Mouse (Mus musculus): Measurements from ENCODE around the gene Etnk2. TPM values are rescaled to one million over a fixed set of nuclear protein-coding genes. Genes with fewer than 3 reads are reported as not detected.
A peak's percentile ranks its signal among the peaks of the same experiment; 100 is the strongest.
"Not testable (repeated sequence)": the region's sequence is repeated elsewhere in the genome, so short reads cannot be mapped to it uniquely, and the experiment has no call there.

Gene Etnk2
- polyA plus RNA-seq, 1 experiment, result 12.1 TPM

GRCm38 (mm10) chr1:133329638-133329964 is 33.8 kb upstream of the Etnk2 start:
- no peak for DNase-seq (ENCODE audit: low read depth)
- TF ChIP-seq POLR2A (IDR thresholded peaks at IDR 0.05; ENCODE audit: borderline replicate concordance, extremely low read depth, insufficient read depth, insufficient read length, poor library complexity, severe bottlenecking), result no peak
- TF ChIP-seq CTCF (IDR thresholded peaks at IDR 0.05; ENCODE audit: borderline replicate concordance, extremely low read depth, insufficient read depth, insufficient read length), result no peak

DNA sequence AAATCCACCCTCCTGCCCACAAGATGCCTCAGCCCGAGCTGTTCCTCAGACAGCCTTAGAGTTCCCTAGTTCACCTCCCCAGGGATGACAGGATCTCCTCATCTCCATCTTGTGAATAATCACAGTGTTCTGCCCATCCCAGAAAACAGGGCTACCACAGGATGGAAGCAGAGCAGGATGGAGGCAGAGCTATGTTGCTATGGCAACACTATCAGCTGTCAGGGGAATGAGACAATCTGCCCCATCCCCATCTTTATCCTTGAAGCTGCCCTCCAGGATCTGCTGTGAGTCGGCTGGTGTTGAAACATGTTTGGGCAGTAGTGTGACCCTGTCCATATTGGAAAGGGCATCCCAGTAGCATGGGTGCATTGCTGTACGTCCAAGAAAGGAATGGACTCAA is 32.2 kb upstream of the Etnk2 start:
- peak; percentile 81 for DNase-seq (ENCODE audit: low read depth)
- TF ChIP-seq CTCF (IDR thresholded peaks at IDR 0.05; ENCODE audit: borderline replicate concordance, extremely low read depth, insufficient read depth, insufficient read length) (no peak), POLR2A (IDR thresholded peaks at IDR 0.05; ENCODE audit: borderline replicate concordance, extremely low read depth, insufficient read depth, insufficient read length, poor library complexity, severe bottlenecking) (no peak)

GRCm38 (mm10) chr1:133332656-133333430 is 30.5 kb upstream of the Etnk2 start:
- no peak for TF ChIP-seq POLR2A (IDR thresholded peaks at IDR 0.05; ENCODE audit: borderline replicate concordance, extremely low read depth, insufficient read depth, insufficient read length, poor library complexity, severe bottlenecking)
- no peak for TF ChIP-seq CTCF (IDR thresholded peaks at IDR 0.05; ENCODE audit: borderline replicate concordance, extremely low read depth, insufficient read depth, insufficient read length)
- no peak for DNase-seq (ENCODE audit: low read depth)

- DNase-seq (ENCODE audit: low read depth), result peak; percentile 59
Measured at GRCm38 (mm10) chr1:133333937-133334336, 29.4 kb upstream of the Etnk2 start.

DNA sequence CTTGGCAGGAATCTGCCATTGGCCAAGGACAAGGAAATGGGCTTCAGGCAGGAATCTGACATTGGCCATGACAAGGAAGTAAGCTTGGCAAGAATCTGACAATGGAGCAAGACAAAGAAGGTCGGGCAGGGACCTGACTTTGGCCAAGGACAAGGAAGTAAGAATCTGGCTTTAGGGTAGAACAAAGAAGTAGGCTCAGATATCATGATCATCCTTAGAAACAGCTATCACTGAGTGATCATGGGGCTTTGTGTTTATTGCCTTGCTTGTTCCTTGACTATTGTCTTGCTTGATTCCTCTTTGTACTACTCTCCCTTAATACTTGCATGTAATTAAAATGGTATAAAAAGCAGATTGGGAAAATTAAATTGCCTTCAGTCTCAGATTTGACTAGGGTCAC is 23.0 kb upstream of the Etnk2 start:
- not testable (repeated sequence) for DNase-seq (ENCODE audit: low read depth)

More at GRCm38 (mm10) chr1:133333937-133334336, 29.4 kb upstream of the Etnk2 start:
- TF ChIP-seq POLR2A (IDR thresholded peaks at IDR 0.05; ENCODE audit: borderline replicate concordance, extremely low read depth, insufficient read depth, insufficient read length, poor library complexity, severe bottlenecking), result no peak
- TF ChIP-seq CTCF (IDR thresholded peaks at IDR 0.05; ENCODE audit: borderline replicate concordance, extremely low read depth, insufficient read depth, insufficient read length), result no peak

DNA sequence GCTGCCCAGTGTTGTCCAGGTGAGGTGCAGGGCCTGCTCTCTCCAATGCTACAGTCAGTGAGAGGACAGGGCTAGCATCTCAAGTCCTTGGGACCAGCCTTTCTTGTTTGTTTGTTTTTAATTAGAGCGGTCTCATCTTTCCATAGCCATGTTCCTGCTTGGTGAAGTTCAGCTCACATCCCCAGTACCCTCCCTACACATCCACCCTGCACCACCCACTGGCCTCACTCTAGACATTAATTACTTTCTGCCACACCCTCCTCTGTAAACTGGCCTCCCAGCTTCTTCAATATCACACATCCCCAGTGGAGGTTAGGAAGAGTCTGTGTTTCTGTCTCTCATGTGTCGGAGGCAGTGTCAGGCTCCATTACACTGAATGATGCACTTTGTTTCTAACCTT is 19.0 kb upstream of the Etnk2 start:
- TF ChIP-seq CTCF (IDR thresholded peaks at IDR 0.05; ENCODE audit: borderline replicate concordance, extremely low read depth, insufficient read depth, insufficient read length) (no peak), POLR2A (IDR thresholded peaks at IDR 0.05; ENCODE audit: borderline replicate concordance, extremely low read depth, insufficient read depth, insufficient read length, poor library complexity, severe bottlenecking) (no peak)
- DNase-seq (ENCODE audit: low read depth), result no peak

- TF ChIP-seq POLR2A (IDR thresholded peaks at IDR 0.05; ENCODE audit: borderline replicate concordance, extremely low read depth, insufficient read depth, insufficient read length, poor library complexity, severe bottlenecking) (no peak), CTCF (IDR thresholded peaks at IDR 0.05; ENCODE audit: borderline replicate concordance, extremely low read depth, insufficient read depth, insufficient read length) (no peak)
- no peak for DNase-seq (ENCODE audit: low read depth)
Measured at GRCm38 (mm10) chr1:133346531-133346930, 16.8 kb upstream of the Etnk2 start.

GRCm38 (mm10) chr1:133347226-133347625 is 16.1 kb upstream of the Etnk2 start:
- TF ChIP-seq POLR2A (IDR thresholded peaks at IDR 0.05; ENCODE audit: borderline replicate concordance, extremely low read depth, insufficient read depth, insufficient read length, poor library complexity, severe bottlenecking) (no peak), CTCF (IDR thresholded peaks at IDR 0.05; ENCODE audit: borderline replicate concordance, extremely low read depth, insufficient read depth, insufficient read length) (no peak)
- no peak for DNase-seq (ENCODE audit: low read depth)

GRCm38 (mm10) chr1:133347693-133348520 is 15.5 kb upstream of the Etnk2 start:
- no peak for TF ChIP-seq POLR2A (IDR thresholded peaks at IDR 0.05; ENCODE audit: borderline replicate concordance, extremely low read depth, insufficient read depth, insufficient read length, poor library complexity, severe bottlenecking)
- TF ChIP-seq CTCF (IDR thresholded peaks at IDR 0.05; ENCODE audit: borderline replicate concordance, extremely low read depth, insufficient read depth, insufficient read length), result no peak
- DNase-seq (ENCODE audit: low read depth), result no peak

DNA sequence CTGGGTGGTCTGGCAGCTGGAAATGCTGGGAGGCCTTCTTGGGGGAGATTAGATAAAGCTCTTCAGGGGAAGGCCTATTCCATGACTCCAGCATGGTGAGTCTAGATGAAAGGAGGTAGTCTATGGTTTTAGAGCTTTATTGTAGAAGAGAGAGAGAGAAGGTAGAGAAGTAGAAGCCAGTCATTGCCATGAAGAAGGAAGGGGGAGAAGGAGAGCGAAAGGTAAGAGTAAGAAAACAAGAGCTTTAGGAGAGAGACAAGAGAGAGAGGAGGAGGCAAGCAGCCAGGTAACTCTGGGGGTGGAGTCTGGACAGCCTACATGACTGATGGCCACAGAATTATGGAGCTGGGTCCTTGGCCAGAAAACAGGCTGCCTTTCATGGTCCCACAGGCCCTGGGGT is 13.2 kb upstream of the Etnk2 start, which contains the start of gene Ren1:
Ren1 (plus strand) TSS at position 301 of the 400 bp plus-strand sequence.
- TF ChIP-seq CTCF (IDR thresholded peaks at IDR 0.05; ENCODE audit: borderline replicate concordance, extremely low read depth, insufficient read depth, insufficient read length) (no peak), POLR2A (IDR thresholded peaks at IDR 0.05; ENCODE audit: borderline replicate concordance, extremely low read depth, insufficient read depth, insufficient read length, poor library complexity, severe bottlenecking) (no peak)
- no peak for DNase-seq (ENCODE audit: low read depth)

DNA sequence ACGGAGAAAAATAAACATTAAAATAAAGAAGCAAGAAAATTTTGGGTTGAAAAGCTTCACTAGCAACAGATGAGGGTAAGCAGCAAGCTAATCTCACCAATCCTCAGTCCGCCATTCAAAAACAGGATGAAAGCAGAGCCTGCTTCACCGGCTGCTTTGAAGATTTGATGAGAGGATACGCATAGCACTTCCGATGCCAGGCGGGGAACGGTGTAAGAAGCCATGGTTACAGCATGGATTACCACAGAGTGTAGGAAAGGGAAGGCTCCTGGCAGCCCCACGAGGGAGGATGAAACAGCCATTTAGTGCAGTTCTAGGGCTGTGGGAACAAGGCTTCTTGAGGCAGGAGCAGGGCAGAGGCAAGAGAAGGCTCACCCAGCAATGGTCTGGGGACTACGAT is 11.6 kb upstream of the Etnk2 start:
- peak; percentile 67 for DNase-seq (ENCODE audit: low read depth)
- TF ChIP-seq POLR2A (IDR thresholded peaks at IDR 0.05; ENCODE audit: borderline replicate concordance, extremely low read depth, insufficient read depth, insufficient read length, poor library complexity, severe bottlenecking), result no peak
- TF ChIP-seq CTCF (IDR thresholded peaks at IDR 0.05; ENCODE audit: borderline replicate concordance, extremely low read depth, insufficient read depth, insufficient read length), result no peak

- peak; percentile 91 for DNase-seq (ENCODE audit: low read depth)
- TF ChIP-seq POLR2A (IDR thresholded peaks at IDR 0.05; ENCODE audit: borderline replicate concordance, extremely low read depth, insufficient read depth, insufficient read length, poor library complexity, severe bottlenecking) (no peak), CTCF (IDR thresholded peaks at IDR 0.05; ENCODE audit: borderline replicate concordance, extremely low read depth, insufficient read depth, insufficient read length) (peak; percentile 99)
Measured at GRCm38 (mm10) chr1:133353371-133353809, 10.0 kb upstream of the Etnk2 start.

Data from brain, embryonic 14.5 days (tissue).